Mouse (Mus musculus) spleen, adult 2 months (tissue): ENCODE measurements around the gene Dusp21.

Source experiments
- CTCF ChIP-seq: fragments of 200-500 bp; IDR thresholded peaks from 2 replicates; pipeline ENCODE4 v1.5.1; 2011; ENCODE audit warnings: mild to moderate bottlenecking, inconsistent platforms; ENCODE audit not compliant: insufficient read depth, insufficient read length, insufficient replicate concordance; ENCODE audit errors: extremely low read depth
- POLR2A ChIP-seq: fragments of 200-500 bp; IDR thresholded peaks from 2 replicates; pipeline ENCODE4 v1.6.1; 2011; ENCODE audit warnings: low read depth, low read length, inconsistent platforms

DNA sequence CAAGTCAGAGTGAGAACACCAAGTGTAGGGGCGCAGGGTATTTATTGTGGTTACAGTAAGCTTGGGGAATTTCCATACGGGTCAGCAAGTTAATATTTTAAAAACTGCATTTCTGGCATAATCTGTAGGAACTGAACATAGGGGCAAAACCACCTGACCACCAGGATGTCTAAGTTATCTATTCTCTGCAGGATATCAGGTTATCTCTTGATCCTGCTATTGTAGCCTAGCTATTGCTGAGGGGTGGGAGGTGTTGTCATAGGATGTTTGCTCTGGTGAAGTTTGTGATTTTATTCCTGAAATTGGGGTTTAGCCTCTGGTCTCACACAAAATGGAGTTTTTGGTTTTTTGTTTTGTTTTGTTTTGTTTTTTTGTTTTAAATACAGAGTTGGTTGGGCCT, 42.6 kb downstream of the Dusp21 start:
- TF ChIP-seq CTCF = no peak
- TF ChIP-seq POLR2A = no peak
